Mouse (Mus musculus): Measurements from ENCODE around the gene 7420426K07Rik. TPM values are rescaled to one million over a fixed set of nuclear protein-coding genes. Genes with fewer than 3 reads are reported as not detected.

7420426K07Rik gene
- polyA plus RNA-seq (2016; fragmentation: Nextera tagmentation; extraction: Ambion mirVana): not detected in 2 replicates

DNA sequence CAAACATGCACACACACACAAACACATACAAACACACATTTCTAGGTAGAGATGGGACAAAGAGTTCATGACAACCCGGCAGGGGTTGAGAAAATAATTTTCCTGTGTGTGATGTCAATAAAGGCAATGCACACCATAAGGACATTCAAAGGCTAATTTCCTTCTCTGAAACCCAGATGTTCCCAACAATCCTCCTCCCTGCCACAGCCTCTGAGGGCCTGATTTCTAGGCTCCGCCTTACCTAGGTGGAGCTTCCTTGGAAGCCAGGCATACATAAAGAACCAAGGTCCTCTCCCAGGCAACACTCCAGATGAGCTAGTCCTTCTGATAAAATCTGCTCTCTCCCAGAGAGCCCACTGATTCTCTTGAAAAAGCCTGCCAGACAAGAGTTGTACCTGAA, at the start of gene 7420426K07Rik:
TSS of gene 7420426K07Rik (plus strand) at position 301 of the 400 bp plus-strand sequence.
- 91% methylated on average over 2 of the region's 2 CpGs for WGBS
- ATAC-seq (ENCODE audit: low FRiP score, low read depth): no peak

DNA sequence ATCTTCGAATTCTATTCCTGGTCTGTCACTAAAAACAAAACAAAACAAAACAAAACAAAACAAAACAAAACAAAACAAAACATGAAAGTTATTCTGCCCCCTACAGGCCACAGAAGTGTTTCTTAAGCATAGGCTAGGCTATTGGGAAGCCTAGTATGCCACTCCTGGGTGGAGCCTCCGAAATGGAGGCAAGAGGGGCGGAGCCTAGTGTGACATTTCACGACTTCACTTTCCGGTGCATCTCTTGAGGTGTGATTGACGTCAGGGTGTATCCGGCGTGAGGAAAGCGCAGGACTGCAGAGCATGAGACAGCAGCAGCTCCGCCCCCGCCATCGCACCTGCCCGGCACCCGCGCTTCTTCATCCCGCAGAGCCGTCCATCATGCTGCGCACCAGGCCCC, 46.7 kb upstream of the 7420426K07Rik start, which contains the start of gene Prr23a2:
TSS of gene Prr23a2 (plus strand) at position 285 of the 400 bp plus-strand sequence.
- H3K9me3 ChIP-seq: no peaks in the 10 kb centered on the region
- no peaks in the 10 kb centered on the region for H3K27me3 ChIP-seq
- H3K4me3 ChIP-seq: no peak within 1 kb of the TSS
- ATAC-seq (ENCODE audit: low FRiP score, low read depth): no peak
- 79% methylated on average over 18 of the region's 18 CpGs for WGBS
- H3K27ac ChIP-seq (replicated peaks): no peak within 1 kb of the TSS
- no peaks in the 10 kb centered on the region for H3K4me1 ChIP-seq
- no peak within 1 kb of the TSS for H3K4me2 ChIP-seq (replicated peaks)
- H3K36me3 ChIP-seq: no peaks in the 10 kb centered on the region
- H3K9ac ChIP-seq (replicated peaks): no peak within 1 kb of the TSS

More for the DNA sequence above, at the start of gene 7420426K07Rik:
- H3K9me3 ChIP-seq: 0 out of 2 replicates have a peak, but pooled peaks cover 3% of the 10 kb centered on the region
- no peaks in the 10 kb centered on the region for H3K36me3 ChIP-seq
- H3K4me1 ChIP-seq: no peaks in the 10 kb centered on the region
- H3K4me3 ChIP-seq: no peak within 1 kb of the TSS
- no peak within 1 kb of the TSS for H3K27ac ChIP-seq (replicated peaks)
- no peak within 1 kb of the TSS for H3K9ac ChIP-seq (replicated peaks)
- H3K4me2 ChIP-seq (replicated peaks): no peak within 1 kb of the TSS
- no peaks in the 10 kb centered on the region for H3K27me3 ChIP-seq

DNA sequence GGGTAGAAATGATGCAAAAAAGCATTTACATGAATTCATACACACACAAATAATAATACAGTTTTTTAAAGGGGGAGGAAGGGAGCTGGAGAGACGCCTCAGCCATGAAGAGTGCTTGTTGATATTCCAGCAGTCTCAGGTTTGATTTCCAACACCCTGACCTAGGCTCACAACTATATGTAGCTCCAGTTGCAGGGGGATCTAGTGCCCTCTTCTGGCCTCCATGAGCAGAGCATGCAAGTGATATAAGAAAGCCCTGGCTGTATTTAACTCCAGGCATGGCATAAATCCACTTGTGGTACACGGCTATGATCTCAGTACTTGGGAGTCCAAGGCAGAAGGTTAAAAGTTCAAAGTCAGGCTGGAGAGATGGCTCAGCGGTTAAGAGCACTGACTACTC, 39.5 kb upstream of the 7420426K07Rik start:
- Histone ChIP-seq H3K9me3 (no peaks in the 10 kb centered on the region), H3K27me3 (peaks cover 9% of the 10 kb centered on the region), H3K4me1 (no peaks in the 10 kb centered on the region), H3K9ac (replicated peaks) (no peak overlapping the region), H3K4me2 (replicated peaks) (no peak overlapping the region), H3K4me3 (no peak overlapping the region), H3K36me3 (no peaks in the 10 kb centered on the region), H3K27ac (replicated peaks) (no peak overlapping the region)
- 65% methylated on average over 3 of the region's 3 CpGs for WGBS
- ATAC-seq (ENCODE audit: low FRiP score, low read depth): no peak

DNA sequence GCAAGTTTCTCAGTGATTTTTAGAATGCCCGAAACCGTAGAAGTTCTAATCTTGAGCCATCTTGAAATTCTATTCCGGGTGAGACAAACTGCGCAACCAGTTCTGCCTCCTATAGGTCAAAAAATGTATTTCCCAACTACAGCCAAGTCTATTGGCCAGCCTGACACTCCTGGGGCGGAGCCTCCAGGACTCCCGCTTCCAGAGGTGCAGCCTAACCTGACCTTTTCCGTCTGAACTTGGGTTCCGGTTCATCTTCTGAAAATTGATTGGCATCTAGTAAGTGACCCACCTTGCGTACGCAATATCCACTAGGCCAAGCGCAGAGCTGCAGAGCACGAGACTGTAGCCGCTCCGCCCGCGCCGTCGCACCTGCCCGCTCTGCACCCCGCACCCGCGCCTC, 38.3 kb upstream of the 7420426K07Rik start, which contains the start of gene Prr23a3:
TSS of gene Prr23a3 (plus strand) at position 197 of the 400 bp plus-strand sequence.
- no peak within 1 kb of the TSS for H3K9ac ChIP-seq (replicated peaks)
- peak within 1 kb of the TSS; percentile 19; the same call in 1 of the 2 replicates for H3K4me2 ChIP-seq (replicated peaks)
- H3K4me1 ChIP-seq: no peaks in the 10 kb centered on the region
- H3K27ac ChIP-seq (replicated peaks): no peak within 1 kb of the TSS
- no peak within 1 kb of the TSS for H3K4me3 ChIP-seq
- H3K27me3 ChIP-seq: peaks cover 9% of the 10 kb centered on the region
- 58% methylated on average over 22 of the region's 22 CpGs for WGBS
- H3K9me3 ChIP-seq: no peaks in the 10 kb centered on the region
- no peak for ATAC-seq (ENCODE audit: low FRiP score, low read depth)
- no peaks in the 10 kb centered on the region for H3K36me3 ChIP-seq

DNA sequence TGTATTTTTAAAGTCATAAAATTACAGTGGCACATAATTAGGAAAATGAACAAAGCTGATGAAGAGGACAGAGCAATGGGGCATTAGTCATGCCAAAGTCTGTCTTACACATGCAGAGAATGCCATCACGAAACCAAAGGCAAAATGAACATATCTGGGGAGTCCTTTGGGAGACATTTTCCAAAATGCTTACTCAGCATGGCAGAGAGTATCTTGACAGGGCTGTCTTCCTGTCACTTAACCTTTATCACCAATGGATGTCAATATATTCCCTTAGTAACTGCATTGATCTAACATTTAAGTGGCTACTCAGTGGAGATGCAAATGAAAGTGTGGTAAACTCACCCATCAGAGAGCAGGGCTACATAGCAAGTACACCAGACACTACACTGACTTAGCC, 1.4 kb upstream of the 7420426K07Rik start:
- Histone ChIP-seq H3K36me3 (no peaks in the 10 kb centered on the region), H3K4me1 (no peaks in the 10 kb centered on the region), H3K4me2 (replicated peaks) (no peak overlapping the region), H3K27ac (replicated peaks) (no peak overlapping the region), H3K9ac (replicated peaks) (no peak overlapping the region), H3K9me3 (peaks cover 14% of the 10 kb centered on the region), H3K27me3 (no peaks in the 10 kb centered on the region), H3K4me3 (no peak overlapping the region)
- no peak for ATAC-seq (ENCODE audit: low FRiP score, low read depth)
- WGBS: 76% methylated on average over 1 of the region's 1 CpGs

DNA sequence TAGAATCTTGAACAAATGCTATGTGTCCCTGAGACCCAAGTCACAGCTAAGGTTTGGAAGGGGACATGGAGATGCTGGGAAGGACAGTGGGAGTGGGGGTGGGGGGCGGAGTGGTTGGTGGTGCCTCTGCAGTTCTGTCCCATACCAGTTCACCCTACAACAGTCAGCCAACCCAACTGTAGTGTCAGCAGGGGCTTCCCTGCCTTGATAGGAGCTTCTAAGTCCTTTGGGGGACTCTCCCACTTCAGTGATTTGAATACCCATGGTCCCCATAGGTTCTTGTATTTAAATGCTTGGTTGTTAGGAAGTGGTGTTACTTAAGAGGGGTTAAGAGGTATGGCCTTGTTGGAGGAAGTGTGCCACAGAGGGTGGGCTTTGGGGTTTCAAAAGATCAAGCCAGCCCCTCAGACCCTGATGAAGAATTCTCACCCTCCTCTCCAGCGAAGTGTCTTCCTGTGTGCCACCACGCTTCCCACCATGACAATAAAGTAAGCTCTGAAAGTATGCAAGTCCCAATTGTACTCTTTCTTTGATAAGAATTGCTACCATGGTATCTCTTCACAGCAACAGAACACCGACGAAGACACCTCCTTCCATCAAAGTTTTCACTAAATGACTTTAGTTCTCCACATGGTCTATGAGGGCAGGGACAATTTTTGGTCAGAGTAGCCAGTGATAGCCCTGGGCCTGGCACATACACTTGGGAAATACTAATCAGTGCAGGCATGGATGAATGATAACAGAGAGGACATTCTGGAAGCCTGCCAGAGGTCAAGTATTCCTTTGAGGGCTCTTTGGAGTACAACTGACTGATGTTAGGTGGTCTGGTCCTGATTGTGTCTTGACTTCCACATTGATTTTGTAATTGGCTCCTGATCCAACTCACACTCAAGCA, 18.0 kb downstream of the 7420426K07Rik start:
- Histone ChIP-seq H3K9me3 (no peaks in the 10 kb centered on the region), H3K4me2 (replicated peaks) (no peak overlapping the region), H3K4me3 (no peak overlapping the region), H3K4me1 (peaks cover 10% of the 10 kb centered on the region), H3K9ac (replicated peaks) (no peak overlapping the region), H3K36me3 (no peaks in the 10 kb centered on the region), H3K27me3 (no peaks in the 10 kb centered on the region), H3K27ac (replicated peaks) (no peak overlapping the region)
- 92% methylated on average over 5 of the region's 5 CpGs for WGBS
- no peak for ATAC-seq (ENCODE audit: low FRiP score, low read depth)

DNA sequence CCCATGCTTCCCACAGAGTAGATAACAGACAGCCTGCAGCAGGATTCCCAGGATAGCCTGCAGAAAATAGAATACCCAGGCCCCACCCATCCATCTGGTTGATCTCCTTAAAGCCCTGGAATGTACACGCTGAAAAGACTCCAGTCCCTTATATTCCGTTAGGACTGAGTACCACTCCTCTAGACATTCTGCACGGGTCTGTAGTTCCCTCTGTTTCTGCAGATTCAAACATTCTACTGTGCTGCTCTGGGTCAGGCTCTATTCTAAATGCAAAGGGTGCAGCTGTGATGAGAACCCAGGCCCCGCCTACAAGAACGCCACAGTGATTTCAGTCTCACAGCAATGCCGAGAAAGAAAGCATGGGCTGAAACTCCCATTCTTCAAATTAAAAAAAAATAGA, 20.2 kb downstream of the 7420426K07Rik start:
- 0 out of 2 replicates have a peak, but pooled peaks cover 7% of the 10 kb centered on the region for H3K27me3 ChIP-seq
- no peak overlapping the region for H3K27ac ChIP-seq (replicated peaks)
- peaks cover 10% of the 10 kb centered on the region for H3K4me1 ChIP-seq
- no peaks in the 10 kb centered on the region for H3K36me3 ChIP-seq
- H3K4me3 ChIP-seq: no peak overlapping the region
- H3K9me3 ChIP-seq: no peaks in the 10 kb centered on the region
- no peak overlapping the region for H3K9ac ChIP-seq (replicated peaks)
- 16% methylated on average over 6 of the region's 6 CpGs for WGBS
- no peak for ATAC-seq (ENCODE audit: low FRiP score, low read depth)
- H3K4me2 ChIP-seq (replicated peaks): no peak overlapping the region

DNA sequence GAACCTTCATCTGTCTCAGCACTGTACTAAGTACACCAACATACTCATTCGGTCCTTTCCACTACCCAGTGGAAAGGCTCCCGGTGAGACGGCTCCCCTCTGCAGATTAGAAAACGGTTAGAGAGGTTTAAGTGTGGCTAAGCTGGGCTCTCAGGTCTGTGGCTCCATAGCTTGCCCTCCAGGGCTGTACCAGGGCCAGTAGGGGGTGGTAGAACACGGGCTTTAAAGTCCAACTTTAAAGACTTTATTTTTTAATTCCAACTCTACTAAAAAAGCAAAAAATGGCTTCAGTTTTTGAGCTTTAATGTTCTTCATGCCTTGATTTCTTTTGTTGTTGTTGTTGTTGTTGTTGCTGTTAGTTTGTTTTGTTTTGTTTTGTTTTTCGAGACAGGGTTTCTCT, 21.3 kb downstream of the 7420426K07Rik start:
- Histone ChIP-seq H3K36me3 (no peaks in the 10 kb centered on the region), H3K9ac (replicated peaks) (no peak overlapping the region), H3K4me3 (no peak overlapping the region), H3K4me1 (peaks cover 10% of the 10 kb centered on the region), H3K27me3 (0 out of 2 replicates have a peak, but pooled peaks cover 12% of the 10 kb centered on the region), H3K27ac (replicated peaks) (no peak overlapping the region), H3K9me3 (no peaks in the 10 kb centered on the region), H3K4me2 (replicated peaks) (no peak overlapping the region)
- no peak for ATAC-seq (ENCODE audit: low FRiP score, low read depth)
- 56% methylated on average over 6 of the region's 6 CpGs for WGBS

DNA sequence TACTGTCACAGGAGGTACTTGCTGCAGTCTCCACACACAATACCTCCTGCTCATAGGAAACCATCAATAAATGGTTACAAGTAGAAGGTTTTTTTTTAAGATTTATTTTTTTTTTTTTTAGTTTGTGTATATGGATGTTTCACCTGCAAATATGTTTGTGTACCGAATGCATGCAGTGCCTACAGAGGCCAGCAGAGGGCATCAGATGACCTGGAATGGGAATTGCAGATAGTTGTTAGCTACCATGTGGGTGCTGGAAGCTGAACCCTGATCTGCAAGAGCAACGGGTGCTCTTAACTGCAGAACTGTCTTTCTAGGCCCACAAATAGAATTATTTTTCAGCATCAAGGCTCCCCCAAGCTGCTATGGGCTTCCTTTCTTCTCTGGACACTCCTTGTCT, 26.6 kb downstream of the 7420426K07Rik start:
- H3K27me3 ChIP-seq: peaks cover 43% of the 10 kb centered on the region
- no peak for ATAC-seq (ENCODE audit: low FRiP score, low read depth)
- no peak overlapping the region for H3K4me2 ChIP-seq (replicated peaks)
- no peaks in the 10 kb centered on the region for H3K4me1 ChIP-seq
- no peaks in the 10 kb centered on the region for H3K9me3 ChIP-seq
- no peaks in the 10 kb centered on the region for H3K36me3 ChIP-seq
- WGBS: 96% methylated on average over 2 of the region's 2 CpGs
- H3K4me3 ChIP-seq: no peak overlapping the region
- no peak overlapping the region for H3K27ac ChIP-seq (replicated peaks)
- H3K9ac ChIP-seq (replicated peaks): no peak overlapping the region

DNA sequence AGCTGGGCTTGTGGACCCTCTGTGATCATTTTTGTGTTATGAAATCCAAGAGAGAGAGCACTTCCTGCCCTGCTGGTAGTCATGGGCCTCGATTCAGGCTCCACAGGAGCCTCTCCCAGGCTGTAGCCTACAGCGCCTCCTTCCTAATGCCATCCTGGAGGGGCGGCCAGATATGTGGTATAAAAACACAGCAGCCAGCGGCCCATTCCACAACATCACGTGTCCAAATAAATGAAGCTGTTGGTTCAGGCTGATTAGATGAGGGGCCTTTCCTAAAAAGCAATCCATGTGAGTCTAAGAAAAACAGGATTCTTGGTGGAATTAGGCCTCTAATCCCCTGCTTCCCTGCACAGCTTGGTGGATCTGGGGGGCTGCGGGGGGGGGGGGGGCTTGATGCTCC, 30.0 kb downstream of the 7420426K07Rik start:
- Histone ChIP-seq H3K36me3 (no peaks in the 10 kb centered on the region), H3K9me3 (no peaks in the 10 kb centered on the region), H3K4me1 (no peaks in the 10 kb centered on the region), H3K4me3 (no peak overlapping the region), H3K27ac (replicated peaks) (no peak overlapping the region), H3K27me3 (peaks cover 68% of the 10 kb centered on the region), H3K4me2 (replicated peaks) (no peak overlapping the region), H3K9ac (replicated peaks) (no peak overlapping the region)
- 4% methylated on average over 6 of the region's 6 CpGs for WGBS
- no peak; the same call in 1 of the 2 replicates for ATAC-seq (ENCODE audit: low FRiP score, low read depth)

DNA sequence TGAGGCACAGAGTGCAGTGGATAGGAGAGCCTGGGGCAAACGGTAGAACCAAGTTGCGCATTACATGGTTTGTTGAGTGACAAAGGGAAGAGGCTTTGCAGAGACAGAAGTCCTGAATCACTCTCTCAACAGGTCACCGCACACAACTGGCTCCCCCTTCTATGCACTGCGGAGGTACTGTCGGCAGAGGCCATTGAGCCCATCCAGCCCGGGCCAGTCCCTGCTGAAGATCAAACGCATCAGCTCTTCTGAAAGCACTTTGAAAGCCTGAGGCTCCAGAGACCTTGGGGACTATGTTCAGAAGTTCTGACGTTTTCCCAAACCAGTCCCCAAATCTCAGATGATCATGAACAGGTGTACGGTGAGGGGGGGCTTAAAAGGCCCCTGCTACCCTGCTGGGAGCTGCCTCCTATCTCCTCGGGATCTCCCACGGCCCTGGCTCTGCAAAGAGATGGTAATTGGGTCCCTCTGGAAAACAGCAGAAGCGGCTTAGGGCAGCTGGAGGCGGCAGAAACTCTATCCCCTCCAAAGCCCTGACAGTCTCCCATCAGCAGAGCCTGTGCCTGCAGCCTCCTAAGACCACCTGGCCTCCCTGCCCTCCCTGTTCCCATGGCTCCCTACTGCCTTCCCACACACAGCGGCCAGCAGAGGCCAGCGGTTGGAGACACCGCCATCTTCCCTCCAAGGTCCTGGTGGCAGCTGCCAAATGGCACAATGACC, 32.4 kb downstream of the 7420426K07Rik start:
- Histone ChIP-seq H3K4me2 (replicated peaks) (no peak overlapping the region), H3K4me3 (no peak overlapping the region), H3K27me3 (peaks cover 67% of the 10 kb centered on the region), H3K9me3 (no peaks in the 10 kb centered on the region), H3K9ac (replicated peaks) (no peak overlapping the region), H3K36me3 (no peaks in the 10 kb centered on the region), H3K4me1 (no peaks in the 10 kb centered on the region), H3K27ac (replicated peaks) (no peak overlapping the region)
- WGBS: 10% methylated on average over 16 of the region's 16 CpGs
- ATAC-seq (ENCODE audit: low FRiP score, low read depth): no peak

DNA sequence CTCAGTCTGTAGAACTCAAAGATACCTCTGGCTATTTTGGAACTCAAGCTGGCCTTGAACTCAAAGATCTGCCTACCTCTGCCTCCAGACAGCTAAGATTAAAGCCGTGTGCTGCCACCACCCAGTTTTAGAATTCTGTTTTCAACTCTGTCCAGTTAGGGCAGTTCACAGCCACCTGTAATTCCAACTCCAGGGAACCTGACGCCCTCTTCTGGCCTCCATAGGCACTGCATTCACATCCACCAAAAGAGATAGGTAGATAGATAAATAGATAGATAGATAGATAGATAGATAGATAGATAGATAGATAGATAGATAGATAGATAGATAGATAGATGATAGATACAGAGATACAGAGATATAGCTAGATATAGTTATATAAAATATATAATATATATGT, 36.4 kb downstream of the 7420426K07Rik start:
- Histone ChIP-seq H3K4me1 (no peaks in the 10 kb centered on the region), H3K4me3 (no peak overlapping the region), H3K9me3 (no peaks in the 10 kb centered on the region), H3K36me3 (no peaks in the 10 kb centered on the region), H3K4me2 (replicated peaks) (no peak overlapping the region), H3K27me3 (peaks cover 53% of the 10 kb centered on the region), H3K9ac (replicated peaks) (no peak overlapping the region), H3K27ac (replicated peaks) (no peak overlapping the region)
- ATAC-seq (ENCODE audit: low FRiP score, low read depth): no peak
- 17% methylated on average over 2 of the region's 2 CpGs for WGBS
